Mouse (Mus musculus) erythroid progenitor cell, adult 5-6 weeks (primary cell): ENCODE results near the gene Zfp775. TPM values are rescaled to one million over a fixed set of nuclear protein-coding genes. Genes with fewer than 3 reads are reported as not detected.

Source experiments
- ATAC-seq: replicated peaks from 2 replicates; pipeline ENCODE4 v1.8.0; 2016; ENCODE audit warnings: moderate number of reproducible peaks, mild to moderate bottlenecking, moderate TSS enrichment, inconsistent platforms; ENCODE audit not compliant: poor library complexity, low FRiP score, severe bottlenecking
- total RNA-seq, 2 experiments: library from RNA; stranded (forward) in 1 of 2; stranded (reverse) in 1 of 2; fragments of 150-400 nt in 1 of 2; fragments of 186-747, 209-891 nt in 1 of 2; gene quantifications; 2 replicates each; pipeline versions ENCODE4 v1.2.3 to v1.2.4; 2015 to 2017; ENCODE audit warnings: low replicate concordance in 2 of 2

The Zfp775 gene
- total RNA-seq (2015; ENCODE audit: low replicate concordance) (not detected in 2 replicates), total RNA-seq (2017; ENCODE audit: low replicate concordance) (0.15 TPM in 1 of 2 replicates, not detected in the other)

GRCm38 (mm10) chr6:48601271-48602079 lies at the start of gene Zfp775:
Gene Zfp775 (plus strand): TSS chr6:48602063.
- ATAC-seq: peak; percentile 99

DNA sequence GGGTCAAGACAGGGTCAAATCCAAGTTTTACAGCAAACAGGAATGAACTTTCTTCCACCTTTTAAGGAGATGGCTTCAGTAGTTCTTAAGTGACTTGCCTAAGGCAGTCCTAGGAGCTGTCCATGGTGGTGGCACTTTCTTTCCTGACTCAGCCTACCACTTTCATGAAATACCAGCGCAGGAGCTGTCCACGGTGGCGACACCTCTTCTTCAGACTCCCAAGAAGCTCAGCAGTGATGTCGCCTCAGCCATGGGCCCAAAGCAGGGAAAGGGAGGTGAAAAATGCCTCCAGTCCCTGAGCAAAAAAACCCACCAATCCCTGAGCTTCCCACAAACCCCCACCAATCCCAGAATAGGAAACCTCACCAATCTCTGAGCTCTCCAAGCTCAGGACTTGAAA lies 48.9 kb upstream of the Zfp775 start:
- ATAC-seq: no peak

GRCm38 (mm10) chr6:48553819-48554218 lies 48.0 kb upstream of the Zfp775 start:
- no peak for ATAC-seq

DNA sequence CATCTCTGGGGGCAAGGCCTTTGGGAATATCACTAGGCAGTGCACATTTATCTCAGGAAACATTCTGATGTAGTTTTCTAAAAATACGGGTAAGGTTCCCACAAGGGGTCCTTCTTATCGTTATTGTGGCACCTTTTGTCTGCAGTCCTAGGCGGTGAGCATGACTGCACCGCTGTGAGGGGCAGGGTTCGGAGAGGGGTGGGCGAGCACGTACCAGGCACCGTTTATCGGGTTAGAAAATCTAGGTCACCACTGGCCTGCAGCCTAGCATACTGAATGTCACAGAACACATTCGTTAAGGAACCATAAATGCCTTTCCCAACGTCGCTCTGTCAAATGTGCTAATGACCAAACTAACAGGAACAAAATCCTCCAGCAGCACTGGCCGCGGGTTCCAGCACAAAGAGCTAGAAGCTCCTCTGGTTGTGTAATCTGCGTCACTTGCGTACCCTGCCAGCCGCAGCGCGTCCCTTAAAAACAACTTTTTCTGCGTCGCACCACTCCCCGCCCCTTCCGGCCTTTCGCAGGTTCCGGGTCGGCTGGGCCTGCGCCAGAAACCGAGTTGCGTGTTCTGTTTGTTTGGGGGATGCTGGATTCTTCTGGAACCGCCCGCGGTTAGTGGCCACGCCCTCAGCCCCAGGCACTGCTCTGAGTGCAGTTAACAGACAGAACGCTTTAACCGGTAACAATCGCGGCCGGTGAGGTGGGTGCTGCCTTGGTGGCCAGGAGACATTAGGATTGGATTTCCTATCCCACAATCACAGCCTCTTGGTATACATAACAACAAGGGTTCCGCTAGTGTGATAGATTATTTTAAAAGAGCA lies 47.4 kb upstream of the Zfp775 start, which contains the start of gene Lrrc61:
Gene Lrrc61, plus strand, starts transcription at position 517 of the 824 bp plus-strand sequence.
- ATAC-seq: peak; percentile 74

DNA sequence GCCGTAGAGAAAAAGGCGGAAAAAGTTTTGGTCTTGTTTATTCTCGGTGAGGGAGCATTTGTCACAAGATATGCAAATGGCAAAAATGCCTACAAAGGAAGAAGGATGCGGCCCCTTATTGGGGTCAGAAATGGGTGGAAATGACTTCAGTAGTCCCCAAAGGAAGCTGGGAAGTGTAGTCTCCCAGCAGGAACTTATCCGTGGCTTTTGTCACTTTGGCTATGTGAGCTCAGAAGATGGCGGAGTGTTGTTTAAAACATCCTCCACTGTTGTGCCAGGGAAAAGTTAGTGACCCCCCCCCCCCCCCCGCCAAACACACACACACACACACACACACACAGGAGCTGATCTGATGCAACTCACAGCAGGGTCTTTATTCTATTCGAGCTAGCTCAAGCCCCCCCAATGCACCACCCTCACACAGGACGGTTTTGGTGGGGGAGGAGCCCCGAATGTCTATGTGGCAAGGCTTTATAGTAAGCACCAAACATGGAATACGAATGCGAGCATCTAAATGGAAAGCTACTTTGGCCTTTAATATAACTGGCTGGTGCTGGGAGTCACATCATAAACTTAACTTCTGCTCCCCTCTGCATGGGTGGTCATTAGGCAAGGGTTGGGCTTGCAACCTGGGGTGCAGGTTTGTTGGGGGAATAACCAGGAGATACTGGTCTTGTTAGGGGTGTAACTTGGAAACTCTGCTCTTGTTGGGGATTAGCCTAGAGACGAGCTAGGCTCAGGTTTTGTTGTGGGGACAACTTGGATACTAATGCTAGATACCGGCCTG lies 46.6 kb upstream of the Zfp775 start:
- no peak for ATAC-seq

- ATAC-seq: no peak
Observed at GRCm38 (mm10) chr6:48555956-48556355, 45.9 kb upstream of the Zfp775 start.

- no peak for ATAC-seq
Observed at GRCm38 (mm10) chr6:48565693-48566310, 36.1 kb upstream of the Zfp775 start.

- no peak for ATAC-seq
Observed at GRCm38 (mm10) chr6:48566312-48566711, 35.6 kb upstream of the Zfp775 start.

GRCm38 (mm10) chr6:48568036-48568984 lies 33.6 kb upstream of the Zfp775 start:
- ATAC-seq: no peak

- no peak for ATAC-seq
Observed at GRCm38 (mm10) chr6:48569065-48569807, 32.6 kb upstream of the Zfp775 start.

- ATAC-seq: no peak
Observed at GRCm38 (mm10) chr6:48572014-48572413, 29.8 kb upstream of the Zfp775 start.

DNA sequence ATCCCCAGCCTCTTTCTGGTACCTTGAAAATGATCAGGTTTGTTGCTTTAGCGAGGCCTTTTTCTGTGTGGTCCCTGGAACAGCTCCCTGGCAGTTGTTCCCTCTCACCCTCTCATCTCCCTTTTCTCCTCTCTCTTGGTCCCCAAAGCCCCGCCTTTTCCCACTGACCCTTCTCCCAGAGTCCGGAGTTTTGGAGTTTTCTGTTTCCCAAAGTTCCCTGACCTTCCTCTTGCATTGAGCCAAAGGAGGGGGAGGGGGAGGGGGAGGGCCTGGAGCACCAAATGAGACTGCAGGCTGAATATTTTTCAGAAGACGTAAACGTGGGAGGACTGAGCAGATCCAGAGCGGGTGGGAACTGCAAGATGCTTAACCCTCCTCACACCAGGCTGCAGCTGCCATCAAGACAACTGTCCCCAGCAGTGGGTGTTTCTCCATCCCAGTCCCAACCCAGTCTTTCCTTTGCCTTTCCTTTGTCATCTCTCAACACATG lies 29.2 kb upstream of the Zfp775 start, which contains the start of gene Rarres2:
Gene Rarres2, minus strand, starts transcription at position 218 of the 490 bp plus-strand sequence.
- no peak for ATAC-seq

DNA sequence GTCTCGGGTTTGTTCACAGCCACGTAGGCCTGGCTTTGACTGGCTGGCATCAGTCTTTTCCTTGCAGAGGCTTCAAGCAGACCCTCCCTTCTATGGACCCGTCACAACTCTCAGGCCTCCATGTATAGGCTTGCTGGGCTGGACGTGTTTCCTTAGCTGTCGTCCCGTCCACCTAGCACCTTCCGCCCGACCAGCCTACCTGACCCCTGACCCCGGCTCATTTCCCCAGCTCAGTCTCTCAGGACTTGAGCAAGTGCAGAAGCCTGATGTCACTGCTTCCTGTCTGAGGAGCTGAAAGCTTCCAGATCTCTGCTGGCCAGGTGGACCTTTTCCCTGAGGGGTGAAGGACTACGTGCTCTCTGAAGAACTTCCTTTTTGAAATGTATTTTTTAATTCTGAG lies 28.6 kb upstream of the Zfp775 start:
- no peak for ATAC-seq

DNA sequence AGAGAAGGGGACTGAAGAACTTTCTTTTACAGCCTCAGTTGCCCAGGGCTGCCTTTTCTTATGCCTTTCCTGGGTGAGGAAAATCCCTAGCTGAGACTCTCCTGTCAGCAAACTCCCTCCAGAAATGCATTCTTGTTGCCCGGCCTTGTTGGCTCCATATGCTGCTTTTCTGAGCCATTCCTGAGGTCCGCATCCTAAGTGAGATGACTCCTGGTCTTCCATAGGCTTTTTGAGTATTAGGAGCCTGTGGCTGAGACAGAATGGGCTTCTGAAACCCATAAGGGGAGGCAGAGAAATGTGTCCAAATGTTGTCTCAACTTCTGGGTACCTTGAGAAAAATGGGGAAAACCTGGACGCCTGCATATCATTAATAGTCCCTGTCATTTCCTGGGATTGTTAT lies 27.9 kb upstream of the Zfp775 start:
- ATAC-seq: no peak

DNA sequence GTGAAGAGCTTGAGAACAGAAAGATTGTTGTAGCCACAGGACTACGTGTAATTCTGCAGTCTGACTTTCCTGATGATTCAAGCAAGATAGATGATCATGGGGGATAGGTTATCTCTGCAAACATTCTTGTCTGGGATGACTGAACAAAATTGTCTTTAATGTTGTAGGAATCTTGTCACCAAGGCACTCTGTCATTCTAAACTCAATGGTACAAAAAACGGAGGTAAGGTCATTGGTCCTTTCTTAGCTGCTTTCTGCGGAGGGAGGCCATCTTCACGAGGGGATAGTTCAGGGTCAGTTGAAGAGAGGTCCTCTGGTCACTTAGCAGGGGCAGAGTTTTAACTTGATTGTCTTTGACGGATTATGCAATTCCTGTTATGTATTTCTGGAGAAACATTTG lies 23.1 kb upstream of the Zfp775 start:
- ATAC-seq: no peak

- no peak for ATAC-seq
Observed at GRCm38 (mm10) chr6:48579215-48579648, 22.6 kb upstream of the Zfp775 start.

DNA sequence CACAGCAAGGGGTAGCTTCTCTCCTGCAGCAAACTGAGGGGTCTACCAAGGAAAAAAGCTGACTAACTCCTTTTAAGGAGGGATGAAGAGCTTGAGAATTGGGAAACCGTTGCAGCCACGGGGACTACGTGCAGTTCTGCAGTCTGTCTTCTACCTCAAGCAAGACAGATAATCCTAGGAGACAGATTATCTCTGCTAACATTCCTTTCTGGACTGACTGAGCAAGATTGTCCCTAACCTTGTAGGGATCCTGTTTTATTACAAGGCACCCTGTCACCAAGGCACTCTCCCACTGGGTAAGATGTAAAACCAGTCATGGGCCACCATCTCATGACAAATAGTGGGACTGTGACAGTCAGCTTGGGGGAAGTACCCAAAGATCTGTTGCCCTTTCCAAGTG lies 20.6 kb upstream of the Zfp775 start:
- ATAC-seq: no peak
